Mouse (Mus musculus): ENCODE measurements around the gene 2310022B05Rik.

Gene 2310022B05Rik

DNA sequence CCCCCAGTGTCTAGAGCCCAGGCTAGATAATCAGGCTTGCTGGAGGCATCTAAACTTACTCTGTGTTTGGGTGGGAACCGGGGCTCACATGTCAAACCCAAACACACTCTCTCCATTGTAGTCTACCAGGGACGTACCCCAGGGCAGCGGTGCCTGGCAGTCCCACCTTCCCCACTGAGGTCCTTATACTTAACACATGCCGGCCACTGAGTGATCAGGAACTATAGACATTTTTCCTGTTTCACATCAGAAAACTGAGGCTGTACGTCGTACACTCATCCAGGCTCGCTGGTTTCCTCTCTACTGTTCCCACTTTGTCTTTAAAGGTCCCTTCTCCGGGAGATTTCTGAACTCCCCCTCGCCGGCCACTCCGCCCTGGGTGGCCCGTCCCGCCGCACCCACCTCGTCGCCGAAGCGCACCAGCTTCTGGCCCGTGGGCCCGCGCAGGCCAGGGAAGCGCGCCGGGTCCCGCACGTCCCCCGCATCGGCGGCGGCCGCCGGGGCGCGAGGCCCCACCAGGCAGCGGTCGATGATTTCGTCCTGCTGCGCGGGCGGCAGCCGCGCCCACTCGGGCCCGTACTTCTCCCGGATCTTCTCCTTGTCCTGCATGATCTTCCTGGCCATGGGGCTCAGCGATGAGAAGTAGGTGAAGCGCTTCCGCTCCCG, 590 bp downstream of the 2310022B05Rik start:
- in situ Hi-C loops (cut with MboI, MseI), result no loop called here

DNA sequence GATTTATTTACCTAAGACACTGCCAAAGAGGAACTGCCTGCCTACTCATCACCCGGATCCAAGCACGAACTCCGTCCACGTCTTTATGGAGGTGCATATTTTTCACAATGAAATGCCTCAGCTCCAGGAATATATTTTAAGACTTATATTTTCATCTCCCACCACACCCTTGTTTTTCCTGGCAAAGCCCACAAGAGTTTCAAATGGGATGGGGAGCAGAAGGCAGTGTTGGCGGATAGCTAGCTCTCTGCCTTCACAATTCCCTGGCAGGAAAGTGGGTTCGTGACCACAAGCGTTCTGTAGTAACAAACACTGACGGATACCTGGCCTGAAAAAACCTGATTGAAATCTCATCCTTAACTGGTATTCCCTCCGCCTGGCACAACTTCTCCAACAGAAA, 1.4 kb downstream of the 2310022B05Rik start:
- in situ Hi-C loops (cut with MboI, MseI), result no loop called here

DNA sequence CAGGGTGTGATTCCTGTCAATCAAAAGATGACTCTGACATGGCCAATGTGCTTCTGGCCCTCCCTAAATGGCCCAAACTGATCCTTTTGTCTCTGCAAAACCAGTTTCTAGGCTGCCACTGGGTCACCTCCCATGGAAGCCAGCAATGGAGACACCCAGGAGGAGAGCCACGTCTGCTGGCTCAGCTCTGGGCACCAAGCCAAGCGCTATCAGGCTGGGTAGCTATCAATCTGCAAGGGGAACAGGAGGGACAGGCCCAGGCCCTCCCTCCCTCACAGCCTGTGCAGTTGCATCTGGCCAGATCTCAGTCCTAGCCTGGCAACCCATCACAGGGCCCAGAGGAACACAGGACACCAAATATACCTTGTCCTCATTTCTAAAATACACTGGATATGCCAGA, 4.8 kb downstream of the 2310022B05Rik start:
- in situ Hi-C loops (cut with MboI, MseI), result no loop called here

DNA sequence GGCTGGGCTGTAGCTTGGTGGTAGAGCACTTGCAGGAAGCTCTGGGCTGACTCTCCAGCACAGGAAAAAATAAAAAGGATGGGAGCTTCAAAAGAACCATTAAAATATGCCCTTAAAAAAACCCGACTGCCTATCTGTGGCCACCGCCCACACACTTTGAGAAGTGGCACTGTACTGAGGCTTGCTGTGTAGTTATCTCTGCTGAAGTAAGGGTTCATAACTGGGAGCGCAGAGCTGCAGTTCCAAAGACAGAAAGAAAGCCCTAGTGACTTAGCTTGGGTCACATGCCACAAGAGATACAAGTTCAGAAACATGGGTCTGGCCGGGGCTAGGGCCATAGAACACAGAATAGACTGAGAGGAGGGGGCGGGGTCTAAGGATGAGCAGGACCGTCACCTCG, 5.2 kb downstream of the 2310022B05Rik start:
- in situ Hi-C loops (cut with MboI, MseI), result no loop called here

DNA sequence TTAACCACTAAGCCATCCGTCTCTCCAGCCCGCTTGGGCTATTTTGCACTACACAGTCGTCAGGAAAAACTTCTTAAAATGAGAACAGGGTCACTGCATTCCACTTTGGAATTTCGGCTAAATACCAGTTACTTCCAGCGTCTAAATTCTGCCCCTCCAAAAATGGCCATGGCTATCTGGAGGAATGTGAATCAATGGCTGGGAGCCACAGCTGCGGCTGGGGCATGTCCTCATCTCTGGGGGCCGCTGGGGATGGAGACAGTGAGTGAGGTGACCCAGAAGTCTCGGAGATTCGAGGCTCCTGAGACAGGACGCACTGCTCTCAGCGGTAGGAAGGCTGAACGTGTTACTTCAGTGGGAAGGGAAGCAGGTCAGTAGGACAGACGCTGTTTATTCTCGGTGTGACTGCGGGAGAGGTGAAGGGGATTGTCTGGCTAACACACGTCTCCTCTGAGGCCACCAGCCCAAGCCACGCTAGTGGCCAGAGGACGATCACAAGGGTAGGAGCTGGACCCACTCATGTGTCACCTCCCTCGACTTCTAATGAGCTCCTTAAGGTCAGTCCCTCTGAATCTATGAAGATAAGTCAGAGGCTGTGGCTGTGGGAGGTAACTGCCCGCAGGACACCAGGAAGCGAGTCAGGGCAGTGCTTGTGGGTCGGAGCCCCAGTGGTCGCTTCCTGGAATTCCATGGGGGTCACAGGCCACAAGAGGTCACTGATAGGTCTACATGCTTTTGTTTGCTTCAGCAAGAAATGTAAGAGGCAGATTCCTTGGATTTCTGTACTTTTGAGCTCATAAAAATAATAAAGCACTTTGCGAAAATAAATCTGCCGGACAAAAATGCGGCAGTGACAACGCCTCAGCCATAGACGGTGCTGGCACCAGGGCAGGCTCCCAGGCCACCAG, 9.3 kb downstream of the 2310022B05Rik start:
- in situ Hi-C loops (cut with MboI, MseI), result no loop called here

- in situ Hi-C loops (cut with MboI, MseI), result no loop called here
Measured at GRCm38 (mm10) chr8:124652546-124652945, 10.6 kb downstream of the 2310022B05Rik start.

DNA sequence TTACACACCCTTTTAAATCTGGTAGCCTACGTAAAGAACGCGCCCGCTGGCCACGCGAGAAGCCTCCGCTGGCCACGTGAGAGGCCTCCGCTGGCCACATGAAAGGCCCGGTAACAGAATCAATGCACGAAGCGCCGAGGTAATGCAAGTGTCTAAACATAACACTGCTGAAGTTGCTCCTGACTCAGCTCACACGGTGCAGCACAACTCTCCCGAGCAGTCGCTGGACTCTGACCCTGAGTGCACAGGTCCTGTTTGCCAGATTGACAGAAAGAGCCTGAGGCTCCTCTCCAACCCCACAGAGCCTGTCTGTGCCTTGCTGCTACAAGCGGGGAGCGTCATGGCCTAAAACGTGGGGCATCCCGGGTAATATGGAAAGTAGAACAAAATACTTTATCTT, 11.4 kb downstream of the 2310022B05Rik start:
- in situ Hi-C loops (cut with MboI, MseI), result no loop called here

DNA sequence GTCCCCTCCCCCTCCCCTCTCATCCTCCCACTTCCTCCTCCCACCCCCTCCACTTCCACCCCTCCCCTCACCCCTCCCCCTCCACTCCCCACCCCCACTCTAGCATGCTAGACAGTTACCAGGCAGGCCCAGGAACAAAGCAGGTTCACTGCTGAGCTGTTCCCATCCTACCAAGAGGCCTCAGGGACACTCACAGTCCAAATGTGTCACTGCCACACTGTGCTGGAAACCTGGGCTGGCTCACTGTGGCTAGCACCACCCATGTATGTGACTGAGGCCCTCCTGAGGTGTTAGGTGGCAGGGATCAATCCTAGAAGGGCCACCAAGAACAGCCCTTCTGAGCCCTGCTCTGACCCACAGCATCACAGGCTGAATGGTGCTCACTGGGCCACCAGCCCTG, 14.9 kb downstream of the 2310022B05Rik start:
- in situ Hi-C loops (cut with MboI, MseI), result no loop called here

- in situ Hi-C loops (cut with MboI, MseI), result no loop called here
Measured at GRCm38 (mm10) chr8:124643540-124644339, 19.4 kb downstream of the 2310022B05Rik start.

GRCm38 (mm10) chr8:124641599-124641998, 21.6 kb downstream of the 2310022B05Rik start:
- in situ Hi-C loops (cut with MboI, MseI), result no loop called here

- in situ Hi-C loops (cut with MboI, MseI), result no loop called here
Measured at GRCm38 (mm10) chr8:124635247-124635502, 28.0 kb downstream of the 2310022B05Rik start.

GRCm38 (mm10) chr8:124634411-124635246, 28.5 kb downstream of the 2310022B05Rik start:
- in situ Hi-C loops (cut with MboI, MseI), result no loop called here

DNA sequence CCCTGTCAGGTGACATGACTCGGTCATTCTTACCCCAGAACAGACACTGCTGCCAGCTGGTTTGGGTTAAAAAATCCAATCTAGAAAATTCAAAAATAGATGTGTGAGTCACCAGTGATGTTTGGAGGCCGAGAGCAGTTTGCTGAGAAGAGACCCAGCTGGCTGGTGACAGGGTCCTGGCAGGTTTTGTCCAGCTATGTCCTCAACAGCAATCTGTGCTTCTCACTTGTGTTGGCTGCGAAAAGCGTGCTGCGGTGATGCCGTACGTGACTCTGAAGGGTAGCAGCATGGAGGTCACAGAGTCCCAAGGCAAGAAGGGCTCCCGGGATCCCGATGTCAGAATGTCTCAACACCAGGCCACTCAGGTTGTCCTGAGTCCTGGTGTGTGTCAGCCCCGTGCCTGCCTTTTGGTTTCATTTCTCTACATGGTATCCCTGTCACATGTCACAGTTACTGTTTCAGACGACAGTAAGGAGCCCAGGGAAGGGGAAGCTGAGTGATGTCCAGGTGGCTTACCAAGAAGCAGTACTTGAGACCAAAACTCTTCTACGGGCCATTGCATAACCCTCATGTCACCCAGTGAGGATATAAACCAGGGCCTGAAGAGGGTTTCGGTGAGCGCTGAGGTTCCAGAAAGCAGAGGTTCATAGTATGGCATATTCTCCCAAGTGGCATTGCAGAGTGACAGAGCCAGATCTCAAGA, 30.0 kb downstream of the 2310022B05Rik start:
- in situ Hi-C loops (cut with MboI, MseI), result no loop called here

GRCm38 (mm10) chr8:124631966-124632365, 31.2 kb downstream of the 2310022B05Rik start:
- in situ Hi-C loops (cut with MboI, MseI), result no loop called here

DNA sequence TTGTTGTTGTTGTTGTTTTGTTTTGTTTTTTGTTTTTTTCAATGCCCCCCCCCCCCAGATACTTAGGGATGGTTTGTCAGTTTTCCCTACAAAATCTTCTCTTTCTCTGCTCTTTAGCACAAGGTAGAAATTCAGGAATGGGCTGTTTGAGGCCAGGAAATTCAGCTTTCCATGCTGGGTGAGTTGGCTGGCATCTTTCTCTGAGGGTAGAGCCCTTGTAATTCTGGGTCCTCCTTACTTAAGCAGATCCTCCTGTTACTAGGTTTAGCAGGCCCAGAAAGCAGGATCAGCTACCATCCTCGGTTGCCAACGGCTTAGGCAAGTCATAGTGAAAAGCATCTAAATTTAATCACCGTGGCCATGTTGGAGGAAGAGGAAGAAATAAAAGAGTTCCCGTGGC, 32.3 kb downstream of the 2310022B05Rik start:
- in situ Hi-C loops (cut with MboI, MseI), result no loop called here

GRCm38 (mm10) chr8:124630489-124630888, 32.7 kb downstream of the 2310022B05Rik start:
- in situ Hi-C loops (cut with MboI, MseI), result no loop called here

GRCm38 (mm10) chr8:124626251-124626650, 36.9 kb downstream of the 2310022B05Rik start:
- in situ Hi-C loops (cut with MboI, MseI), result no loop called here

DNA sequence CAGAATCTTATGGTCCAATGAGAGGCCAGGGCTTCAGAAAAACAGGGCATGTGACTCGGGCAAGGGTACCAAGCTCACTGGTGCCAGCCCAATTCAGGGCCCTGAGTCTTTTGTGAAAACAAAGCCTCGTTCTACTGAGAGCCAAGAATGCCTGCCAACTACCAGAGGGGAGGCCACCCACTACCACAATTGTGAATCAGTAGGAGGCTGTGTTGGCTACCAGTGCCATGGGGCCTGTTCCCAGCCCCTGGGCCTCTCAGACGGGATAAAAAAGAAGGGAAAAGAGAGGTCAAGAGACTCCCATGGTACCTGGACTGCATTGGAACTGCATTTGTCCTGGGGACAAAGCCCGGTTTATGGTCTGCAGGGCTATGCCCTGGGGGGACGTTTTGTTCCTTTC, 41.9 kb downstream of the 2310022B05Rik start:
- in situ Hi-C loops (cut with MboI, MseI), result no loop called here

DNA sequence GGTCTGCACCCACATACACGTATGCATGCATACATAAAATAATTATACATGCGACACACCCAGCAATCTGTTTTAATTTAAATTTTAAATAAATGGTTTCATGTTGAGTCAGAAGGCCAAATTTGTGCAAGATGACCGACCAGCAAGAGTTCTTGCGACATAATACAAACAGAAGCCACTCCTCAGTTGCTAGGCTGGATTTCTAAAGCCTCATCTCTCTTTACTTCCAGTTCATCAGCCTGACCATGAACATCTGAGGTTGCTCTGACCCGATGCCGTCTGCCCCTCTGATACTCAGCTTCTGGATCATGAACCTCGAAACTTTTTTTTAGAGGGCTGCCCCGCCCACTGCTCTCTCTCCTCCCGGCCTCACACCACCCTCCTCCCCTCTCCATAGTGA, 44.9 kb downstream of the 2310022B05Rik start:
- in situ Hi-C loops (cut with MboI, MseI), result loop anchor here (5.0 kb wide), 1 partner anchor 59 kb away; no protein-coding TSS in a partner anchor

- in situ Hi-C loops (cut with MboI, MseI), result loop anchor here (5.0 kb wide), 1 partner anchor 60 kb away; no protein-coding TSS in a partner anchor
Measured at GRCm38 (mm10) chr8:124617266-124617869, 45.8 kb downstream of the 2310022B05Rik start.

Data from T-helper 17 cell (primary cell).